Mouse (Mus musculus) T-cell, adult 2 months (primary cell): ENCODE data around the gene Alk.

Source experiments
- DNase-seq: peaks from one replicate; pipeline ENCODE4 v3.0.0; 2022; ENCODE audit warnings: low spot score

Gene Alk

DNA sequence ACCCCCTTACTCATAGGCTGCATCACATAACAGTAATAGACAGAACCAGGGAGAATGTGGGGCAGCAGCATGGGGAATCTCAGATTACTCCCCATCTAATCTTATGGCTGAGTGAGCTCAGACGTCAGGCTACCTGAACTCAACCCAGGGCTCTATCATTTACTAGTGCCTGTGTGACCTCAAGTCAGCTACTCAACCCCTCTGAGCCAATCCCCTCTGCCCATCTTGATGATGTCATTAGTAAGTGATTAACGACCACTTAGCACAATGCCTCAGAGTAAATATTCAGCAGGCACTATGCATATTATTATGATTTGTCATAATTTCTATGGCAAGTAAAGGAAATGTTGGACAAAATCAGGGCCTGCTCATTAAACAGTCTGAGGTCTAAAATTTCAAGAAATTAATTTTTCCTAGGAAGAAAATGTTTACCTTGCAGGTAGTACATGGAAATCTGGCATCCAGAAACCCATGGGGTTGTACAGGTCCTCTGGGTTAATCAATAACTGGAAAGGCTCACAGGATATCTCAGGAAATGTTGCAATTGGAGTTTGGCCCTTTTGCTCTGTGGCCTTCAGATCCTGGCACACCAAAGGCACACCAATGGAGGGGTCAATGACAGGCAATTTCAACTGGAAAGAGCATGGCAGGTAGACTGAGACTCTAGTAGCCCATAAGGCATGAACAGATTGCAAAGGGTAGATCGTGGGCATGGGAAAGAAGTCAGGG lies 204.9 kb downstream of the Alk start:
- no peak for DNase-seq

DNA sequence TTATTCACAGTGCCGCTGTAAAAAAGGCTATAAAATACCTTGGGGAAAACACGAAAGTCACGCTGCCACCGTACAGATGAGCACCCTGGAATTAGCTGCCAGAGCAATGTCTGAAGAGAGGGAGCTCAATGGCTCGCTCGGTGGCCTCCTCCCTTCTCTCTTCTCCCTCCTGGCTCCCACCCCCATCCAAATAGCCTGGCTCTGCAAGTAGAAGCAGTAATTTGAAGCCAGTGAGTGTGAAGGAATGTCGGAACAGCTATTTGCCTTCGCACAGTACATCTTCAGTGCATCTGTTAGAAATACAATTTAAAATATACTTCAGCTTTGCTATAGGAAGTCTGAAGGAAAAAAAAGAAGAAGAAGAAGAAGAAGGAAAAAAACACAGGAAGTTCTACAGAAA lies 208.5 kb downstream of the Alk start:
- DNase-seq = no peak

DNA sequence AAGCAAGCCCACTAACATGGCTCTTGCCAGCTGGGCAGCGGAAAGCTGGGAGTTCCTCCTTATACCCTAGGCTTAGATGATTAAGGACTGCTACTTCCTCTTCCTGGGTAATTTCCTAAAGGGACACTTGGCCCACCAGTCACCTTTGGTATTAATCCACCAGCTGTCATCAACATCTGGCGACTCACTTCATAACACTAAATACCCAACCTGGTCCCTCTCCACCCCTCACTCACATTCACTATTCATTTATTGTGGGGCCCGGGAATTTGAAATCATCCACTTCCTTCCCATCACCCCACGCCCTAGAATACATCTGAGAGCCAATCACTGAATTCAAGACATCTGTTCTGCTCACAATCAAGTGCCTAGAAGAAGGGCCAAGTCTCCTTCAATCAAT lies 235.4 kb downstream of the Alk start:
- DNase-seq = no peak

DNA sequence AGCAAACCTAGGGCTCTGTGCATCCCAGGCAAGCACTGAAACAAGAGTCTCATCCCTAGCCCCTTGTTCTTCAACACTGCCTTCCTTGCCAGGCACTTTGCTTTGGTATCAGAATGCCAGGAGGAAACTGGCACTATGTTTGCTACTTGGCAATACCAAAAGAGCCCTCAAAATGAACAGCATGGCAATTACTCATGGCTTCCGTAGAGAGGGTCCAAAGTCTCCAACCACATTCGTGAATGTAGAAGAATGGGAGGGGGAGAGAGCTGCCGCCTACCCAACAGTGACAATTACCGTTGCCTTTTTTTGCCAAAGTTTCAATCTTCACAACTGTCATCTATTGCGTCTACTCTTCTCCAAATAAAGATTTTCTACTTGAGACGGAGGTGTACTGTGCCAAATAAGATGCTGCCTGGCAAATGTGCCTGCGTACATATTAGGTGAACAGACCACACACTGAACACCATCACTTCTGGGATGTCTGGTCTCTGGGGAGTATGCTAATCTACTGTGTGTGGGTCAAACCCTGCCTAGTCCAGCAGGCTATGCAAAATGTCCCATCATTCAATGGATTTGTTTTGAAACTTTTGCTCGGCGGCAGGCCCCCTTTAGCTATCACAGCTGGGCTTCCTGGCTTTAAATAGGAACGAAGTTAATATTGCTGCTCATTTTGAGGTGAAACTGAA lies 241.5 kb downstream of the Alk start:
- no peak for DNase-seq

DNA sequence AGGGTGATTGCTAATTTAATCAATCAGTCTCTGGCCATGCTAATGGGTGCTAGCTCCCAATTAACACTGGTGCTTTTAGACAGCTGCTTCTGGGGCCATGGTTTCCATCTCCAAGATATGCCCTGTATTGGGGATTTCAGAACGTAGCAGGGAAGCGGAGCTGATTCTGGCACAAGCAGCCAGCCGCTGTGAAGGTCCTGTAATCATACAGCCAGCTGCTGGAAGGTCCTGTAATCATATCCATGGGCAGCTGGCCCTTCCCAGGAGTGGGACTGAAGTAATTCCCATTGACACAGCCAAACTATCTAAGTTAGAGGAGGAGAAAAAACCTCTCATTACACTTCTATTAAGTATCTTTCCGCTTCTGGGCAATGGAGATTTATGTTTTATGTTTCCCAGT lies 242.5 kb downstream of the Alk start:
- DNase-seq = no peak

DNA sequence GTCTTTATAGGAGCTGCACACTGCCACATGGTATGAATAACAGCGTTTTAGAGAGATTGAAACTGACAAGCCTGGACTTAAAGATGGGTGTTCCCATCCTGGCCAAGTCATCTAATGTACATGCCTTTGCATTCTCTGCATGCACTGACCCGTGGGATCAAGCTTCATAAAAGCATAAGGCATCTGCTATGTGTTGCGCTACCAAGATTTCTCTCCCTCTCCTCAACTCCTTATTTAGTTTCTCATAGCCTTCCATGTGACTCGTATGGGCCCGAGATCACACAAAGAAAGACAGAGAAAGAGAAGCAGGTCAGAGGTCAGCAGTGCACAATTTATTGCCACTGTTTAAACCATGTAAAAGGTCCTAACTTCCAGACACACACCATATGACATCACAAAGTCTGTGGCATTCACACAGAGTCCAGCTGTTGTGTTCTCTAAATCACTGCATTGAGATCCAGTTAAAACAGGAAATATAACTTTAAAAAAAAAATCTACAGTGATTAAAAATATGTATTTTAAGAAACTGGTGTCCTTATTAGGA lies 247.6 kb downstream of the Alk start:
- no peak for DNase-seq

DNA sequence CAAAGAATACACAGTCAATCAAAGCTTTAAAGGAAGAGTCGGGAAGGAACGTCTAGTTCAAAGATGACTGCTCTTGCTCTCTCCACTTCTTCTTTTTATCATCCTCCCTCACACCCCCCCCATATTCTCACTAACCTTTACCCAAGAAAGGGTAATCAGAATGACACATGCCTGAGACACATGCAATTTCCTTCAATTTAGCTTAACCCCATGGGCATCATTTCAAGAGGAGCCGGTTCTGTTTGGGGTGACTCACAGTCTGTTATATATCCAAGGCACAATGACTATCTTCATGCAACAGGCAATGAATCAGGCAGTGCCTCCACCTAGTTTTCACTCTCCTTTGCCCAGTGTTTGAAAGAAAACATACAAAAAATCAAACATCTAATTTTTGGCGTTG lies 265.0 kb downstream of the Alk start:
- DNase-seq = no peak

DNA sequence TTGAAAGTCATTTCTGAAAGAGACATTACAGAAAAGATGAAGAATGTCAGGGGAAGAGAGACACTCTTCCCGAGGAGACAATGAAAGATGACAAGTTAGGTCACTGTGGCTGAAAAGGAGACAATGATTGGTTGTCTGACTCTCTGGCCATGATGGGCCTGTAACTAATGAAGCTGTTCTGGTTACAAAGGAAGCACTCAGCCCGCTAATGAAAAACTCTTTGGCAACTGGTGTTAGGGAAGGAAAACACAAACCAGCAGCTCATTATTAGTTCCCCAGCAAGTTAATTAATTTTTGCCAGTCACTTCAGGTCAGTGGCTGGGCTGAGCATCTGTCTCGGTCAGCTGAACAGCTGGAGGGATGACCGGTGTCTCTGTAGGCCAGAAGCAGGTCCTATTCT lies 271.5 kb downstream of the Alk start:
- no peak for DNase-seq

DNA sequence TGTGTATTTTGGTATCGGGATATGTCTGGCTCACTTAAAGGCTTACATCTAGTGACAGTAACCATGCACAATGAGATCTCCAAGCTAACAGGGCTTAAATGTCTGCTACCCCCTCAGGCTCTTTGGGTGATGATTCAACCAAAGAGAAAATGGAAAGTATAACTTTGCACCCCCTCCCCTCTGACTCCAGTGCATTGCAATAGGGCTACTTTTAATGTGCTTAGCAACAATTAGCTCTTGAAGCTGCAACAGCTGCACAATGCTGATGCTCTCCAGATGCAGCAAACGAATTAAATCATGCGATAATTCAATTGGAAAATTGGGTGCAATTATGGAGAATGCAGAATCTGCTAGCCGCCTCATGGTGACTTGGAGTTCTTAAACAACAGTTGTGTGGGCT lies 278.5 kb downstream of the Alk start:
- DNase-seq = no peak

DNA sequence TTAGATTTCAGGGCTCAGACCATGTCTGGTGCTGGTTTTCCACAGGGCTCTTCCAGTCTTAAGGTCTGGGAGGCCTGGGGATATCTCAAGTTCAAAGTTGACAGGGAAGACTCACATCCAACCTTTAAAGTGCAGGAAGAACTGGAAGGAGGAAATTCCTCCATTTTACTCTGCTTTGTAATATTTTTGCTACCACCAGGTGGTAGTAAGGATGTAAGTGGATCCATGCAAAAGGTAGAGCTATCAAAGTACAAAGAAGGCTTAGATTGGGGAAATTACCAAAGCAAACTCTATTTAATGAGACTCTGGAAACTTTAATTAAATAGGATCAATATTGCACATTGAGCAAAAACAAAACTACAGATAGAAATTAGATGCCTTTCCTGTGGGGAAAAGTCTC lies 284.9 kb downstream of the Alk start:
- DNase-seq = no peak

DNA sequence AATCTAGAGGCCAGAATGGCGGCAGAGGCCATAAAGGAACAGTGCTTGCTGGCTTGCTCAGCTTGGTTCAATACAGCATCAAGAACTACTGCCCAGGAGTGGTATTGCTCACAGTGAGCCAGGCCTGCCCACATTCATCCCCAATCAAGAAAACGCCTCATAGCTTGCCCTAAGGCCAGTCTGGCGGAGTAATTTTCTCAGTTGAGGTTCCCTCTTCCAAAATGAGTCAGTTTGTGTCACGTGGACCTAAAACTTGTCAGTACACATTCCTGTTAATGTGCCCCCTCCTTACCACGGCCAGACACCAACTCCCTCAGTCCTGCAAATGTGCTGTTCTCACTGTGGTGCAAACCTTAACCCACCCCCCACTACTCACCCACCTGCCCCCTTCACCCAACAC lies 304.8 kb downstream of the Alk start:
- no peak for DNase-seq

DNA sequence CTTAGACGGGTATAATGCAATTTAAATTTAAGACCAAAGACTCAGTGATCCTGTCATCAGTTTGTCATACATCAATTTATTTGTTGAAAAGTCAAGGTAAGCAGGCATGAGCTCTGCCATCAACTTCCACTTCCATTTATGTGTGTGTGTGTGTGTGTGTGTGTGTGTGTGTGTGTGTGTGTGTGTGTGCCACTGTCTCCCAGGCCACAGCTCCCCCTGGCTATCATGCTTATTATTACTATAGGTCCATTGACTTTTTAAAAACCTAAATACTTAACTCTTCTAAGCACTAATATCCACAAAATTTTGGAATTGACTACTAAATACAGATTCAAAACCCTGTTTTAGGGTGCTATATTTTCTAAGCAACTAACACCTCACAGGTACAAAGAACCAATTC lies 308.1 kb downstream of the Alk start:
- no peak for DNase-seq

DNA sequence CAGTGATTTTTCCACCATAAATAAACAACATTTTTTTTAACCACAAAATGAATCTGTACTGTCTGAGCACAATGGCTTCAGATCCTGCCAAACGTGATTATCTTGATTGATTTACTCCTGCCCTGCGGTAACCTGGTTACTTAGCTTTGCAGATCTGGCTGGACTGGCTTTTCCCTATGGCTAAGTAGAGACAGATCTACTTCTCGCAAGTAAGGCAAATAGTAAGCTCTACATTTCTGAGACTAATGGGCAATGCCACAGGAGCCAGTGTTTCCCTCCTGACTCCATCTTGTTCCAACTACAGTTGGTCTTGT lies 311.2 kb downstream of the Alk start:
- no peak for DNase-seq

DNA sequence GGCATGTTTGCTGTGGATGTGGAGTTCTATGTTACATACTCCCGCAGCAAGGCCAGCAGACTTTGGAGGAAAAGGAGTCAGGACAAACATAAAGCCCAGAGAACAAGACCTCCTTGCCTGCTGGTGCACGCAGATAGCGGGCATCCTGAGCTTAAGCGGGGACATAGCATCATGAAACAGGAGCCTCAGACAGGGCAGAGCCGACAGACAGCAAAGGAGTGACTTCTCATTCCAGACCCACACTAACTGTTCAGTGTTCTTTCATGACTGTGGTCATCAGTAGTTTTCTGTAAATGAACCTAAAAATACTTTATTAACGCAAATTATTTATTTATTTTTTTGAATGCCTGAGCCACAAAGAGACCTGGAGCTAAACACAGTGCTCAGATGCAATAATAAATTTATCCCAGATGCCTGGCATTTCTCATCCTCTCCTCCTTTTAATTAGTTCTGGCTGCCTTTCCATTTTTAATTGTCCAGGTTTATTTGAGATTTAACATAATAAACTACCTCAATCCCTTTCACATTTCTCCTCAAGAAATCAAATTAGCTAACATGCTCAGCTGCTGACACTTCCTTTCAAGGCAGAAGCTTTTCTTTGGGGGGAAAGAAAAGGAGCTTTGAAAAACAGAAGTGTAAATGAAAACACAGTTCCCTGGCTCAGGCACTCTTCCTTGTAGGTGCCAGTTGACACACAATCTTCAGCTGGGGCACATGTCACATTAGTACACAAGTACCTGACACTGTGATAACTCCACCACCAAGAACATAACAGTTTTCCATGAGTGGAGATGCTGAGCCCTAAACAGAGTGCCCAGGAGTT lies 311.8 kb downstream of the Alk start:
- no peak for DNase-seq

DNA sequence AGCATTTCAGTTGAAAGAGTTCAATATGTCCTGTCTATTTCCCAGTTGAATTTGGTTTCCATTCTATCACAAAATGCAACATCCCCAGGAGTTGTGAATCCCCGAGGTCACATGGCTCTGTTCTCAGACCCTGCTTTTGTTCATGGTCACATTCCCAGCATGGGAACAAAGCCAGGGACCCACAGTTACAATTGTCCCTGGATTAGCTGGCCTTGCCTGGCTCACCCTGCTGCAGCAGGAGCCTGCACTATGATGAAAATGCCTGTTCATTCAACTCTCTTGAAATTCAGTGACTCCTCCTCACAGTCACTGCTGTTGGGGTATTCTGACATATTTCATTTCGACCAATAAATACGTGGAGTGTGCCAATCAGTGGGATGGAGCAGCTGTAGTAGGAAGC lies 318.5 kb downstream of the Alk start:
- no peak for DNase-seq

DNA sequence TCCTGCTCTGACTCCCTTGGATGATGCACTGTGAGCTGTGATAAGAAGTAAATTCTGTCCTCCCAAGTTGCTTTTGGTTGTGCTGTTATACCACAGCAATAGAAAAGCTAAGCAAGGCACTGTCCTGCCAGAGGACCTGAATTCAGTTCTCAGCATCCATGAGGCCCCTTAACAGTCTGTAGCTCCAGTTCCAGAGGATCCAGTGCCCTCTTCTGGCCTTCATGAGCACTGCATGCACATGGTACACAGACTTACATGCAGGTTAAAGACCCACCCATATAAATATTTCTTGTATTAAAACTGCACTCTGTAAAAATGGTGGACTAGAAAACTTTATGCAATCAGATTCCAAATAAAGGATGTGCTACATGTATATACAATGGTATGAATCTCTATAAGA lies 326.1 kb downstream of the Alk start:
- no peak for DNase-seq

DNA sequence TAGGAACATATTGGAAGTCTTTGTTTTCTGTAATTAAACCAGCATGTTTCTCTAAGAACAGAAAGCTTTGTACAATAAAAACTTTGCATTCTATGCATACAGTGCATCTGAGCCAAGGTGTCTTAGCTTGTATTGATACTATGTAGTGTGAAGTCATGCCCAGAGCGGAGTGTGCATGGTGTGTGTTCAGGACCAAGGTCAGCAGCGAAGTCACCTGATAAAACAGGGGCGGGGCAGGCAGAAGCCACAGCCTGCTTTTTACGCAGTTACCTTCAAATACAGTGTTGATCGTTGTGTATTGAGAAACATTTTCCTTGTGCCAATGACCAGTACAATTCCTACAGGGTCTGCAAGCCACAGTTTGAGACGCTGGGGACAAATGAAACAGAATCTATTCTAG lies 327.6 kb downstream of the Alk start:
- no peak for DNase-seq

DNA sequence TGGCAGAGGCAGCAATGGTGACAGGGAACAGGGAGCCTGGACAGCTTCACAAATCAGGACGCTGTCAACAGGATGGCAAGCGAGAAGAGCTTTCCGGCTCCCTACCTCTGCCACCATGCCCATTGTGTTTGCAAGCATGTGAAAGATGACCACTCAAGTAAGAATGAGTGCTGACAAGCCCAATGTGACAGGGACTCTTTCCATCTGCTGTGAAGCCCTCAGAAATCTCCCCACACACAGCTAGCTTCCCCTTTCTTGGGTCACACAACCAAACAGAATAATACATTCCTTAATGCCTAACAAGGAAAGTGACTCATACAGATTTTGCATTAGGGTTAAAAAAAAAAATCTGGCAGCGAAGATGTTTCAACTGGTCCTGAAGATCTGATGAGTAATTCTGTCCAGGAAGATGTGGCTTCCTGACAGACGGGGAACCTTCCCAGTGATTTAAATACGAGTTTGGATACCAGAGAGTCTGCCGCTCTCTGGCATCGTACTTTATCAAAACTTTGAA lies 329.0 kb downstream of the Alk start:
- DNase-seq = no peak

DNA sequence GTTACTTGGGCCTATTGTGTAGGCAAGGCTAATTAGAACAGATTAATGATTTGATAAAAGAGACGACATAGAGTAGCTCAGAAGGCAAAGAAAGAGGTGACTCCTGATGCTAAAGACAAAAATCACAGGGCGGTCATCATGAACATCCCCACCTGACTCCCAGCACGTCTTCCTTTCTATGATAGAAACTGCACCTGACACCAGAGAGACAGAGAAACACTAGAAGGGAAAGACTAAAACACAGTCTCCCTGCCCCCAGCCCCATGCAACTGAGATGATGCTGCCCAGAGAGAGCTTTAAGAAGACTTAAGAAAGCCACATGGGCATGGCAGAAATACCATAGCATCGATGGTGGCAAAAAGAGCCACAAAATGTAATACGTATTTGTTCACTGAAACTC lies 330.2 kb downstream of the Alk start:
- no peak for DNase-seq

DNA sequence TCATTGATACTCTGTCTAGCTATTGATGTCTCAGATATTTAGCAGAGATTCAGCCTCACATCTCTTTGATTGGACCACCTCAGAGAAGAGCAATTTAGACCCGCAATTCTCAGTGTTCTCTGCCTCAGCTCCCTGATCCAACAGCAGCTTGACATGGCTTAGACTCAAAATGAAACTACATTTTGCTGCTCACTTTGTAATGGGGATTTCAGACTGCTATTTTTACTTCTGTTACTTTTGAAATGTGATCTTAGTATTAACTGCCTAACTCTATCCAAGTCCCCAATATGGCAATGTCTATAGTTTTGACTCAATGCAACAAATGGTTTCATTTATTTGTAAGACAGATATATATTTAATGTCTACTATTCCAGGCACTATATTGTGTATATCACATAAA lies 332.8 kb downstream of the Alk start:
- DNase-seq = no peak

DNA sequence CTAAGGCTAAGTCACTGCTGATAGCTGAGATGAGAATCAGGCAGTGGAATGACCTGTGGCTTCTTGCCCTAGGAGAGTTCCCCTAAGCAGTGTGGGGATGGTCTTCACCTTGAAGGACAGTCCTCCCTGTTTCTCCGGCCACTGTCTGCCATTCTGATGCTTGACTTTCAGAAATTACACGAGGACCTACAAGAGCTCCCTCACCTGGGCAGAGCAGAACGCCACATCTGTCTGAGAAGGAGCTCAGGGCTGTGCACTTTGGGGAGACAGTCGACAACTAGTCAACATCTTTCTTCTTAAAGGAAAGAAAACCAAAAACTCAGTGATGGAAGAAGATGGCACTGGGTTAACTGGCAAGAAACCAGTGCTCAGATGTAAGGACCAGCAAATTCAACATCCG lies 335.9 kb downstream of the Alk start:
- DNase-seq = no peak

DNA sequence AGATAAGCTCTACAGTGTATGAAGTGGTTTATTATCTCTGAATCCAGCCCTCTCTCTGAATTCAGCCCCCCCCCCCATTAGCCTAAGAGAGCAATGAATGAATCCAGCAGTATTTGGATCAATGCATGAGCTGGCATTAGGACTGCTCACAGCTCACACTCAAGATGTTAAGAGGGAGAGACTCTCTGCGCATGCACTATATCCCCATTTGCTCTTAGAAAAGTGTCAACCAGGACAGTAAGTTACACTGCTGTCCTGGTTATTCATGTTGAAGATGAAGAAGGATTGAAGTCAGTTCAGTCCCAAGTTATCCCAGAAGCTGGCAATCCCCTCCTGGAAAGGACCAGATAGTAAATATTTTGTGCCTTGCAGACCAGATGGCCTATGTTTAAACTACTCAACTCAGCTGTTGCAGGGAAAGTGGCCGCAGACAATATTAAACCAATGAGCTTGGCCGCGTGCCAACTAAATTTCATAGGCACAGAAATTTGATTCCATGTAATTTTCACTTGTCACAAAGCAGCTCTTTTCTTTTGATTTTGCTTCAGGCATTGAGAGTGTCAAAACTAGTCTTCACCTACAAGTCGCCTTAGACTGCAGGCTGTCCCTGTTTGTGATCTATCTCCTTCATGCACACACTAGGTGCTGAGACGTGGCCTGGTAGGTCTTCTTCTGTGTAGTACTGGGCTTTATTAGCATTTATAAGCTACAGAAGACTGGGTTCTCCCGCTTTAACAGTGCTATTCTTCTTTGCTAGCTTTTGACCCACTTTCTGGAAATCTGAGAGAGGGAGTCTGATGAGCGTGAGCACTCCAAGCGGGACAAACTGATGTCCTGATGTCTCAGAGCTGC lies 339.0 kb downstream of the Alk start:
- DNase-seq = no peak
